Comparison of ENCODE assay signal across 8 mouse cellular contexts in the genomic region with DNA sequence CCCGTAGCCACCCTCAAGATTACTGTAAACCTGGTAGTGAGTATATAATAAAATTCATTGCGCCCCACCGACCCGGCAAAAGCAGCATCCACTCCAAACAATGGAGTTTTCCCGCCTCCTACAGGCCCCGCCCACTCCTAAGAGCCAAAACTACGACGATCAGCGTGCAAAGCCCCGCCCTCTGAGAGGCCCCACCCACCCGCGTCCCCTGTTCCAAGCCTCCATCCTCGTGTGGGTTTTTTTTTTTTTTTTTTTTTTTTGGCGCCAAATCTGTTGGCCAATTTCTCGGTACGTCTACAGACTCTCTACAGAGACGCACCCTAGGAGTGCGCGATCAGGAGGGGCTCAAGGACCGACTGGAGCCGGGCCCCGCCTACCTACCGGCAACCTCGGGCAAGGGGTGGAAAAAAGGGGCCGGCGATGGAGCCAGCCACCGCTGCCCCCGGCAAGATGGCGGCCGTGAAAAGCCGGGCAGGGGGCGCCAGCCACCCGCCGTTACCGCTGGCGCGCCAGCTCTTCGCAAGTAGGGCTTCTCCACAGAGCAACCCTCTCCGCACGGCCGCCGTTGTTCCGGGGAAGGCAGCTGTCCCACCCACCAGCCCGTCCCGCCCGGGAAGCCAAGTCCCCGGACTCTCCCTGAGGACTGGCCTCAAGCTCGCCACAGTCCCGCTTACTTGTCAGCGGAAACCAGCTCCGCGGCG. TPM values are rescaled to one million over a fixed set of nuclear protein-coding genes. Genes with fewer than 3 reads are reported as not detected.
A peak's percentile ranks its signal among the peaks of the same experiment; 100 is the strongest.
DNase-seq lines count a peak whose midpoint lies in the region; ATAC-seq and TF ChIP-seq lines count a peak whose summit lies in the region.

No protein-coding gene starts in this region.

- peak overlapping the region; percentile 98 for H3K9ac ChIP-seq in forebrain, embryonic 11.5 days (ENCODE audit: low read length)
- peak overlapping the region; percentile 83 for H3K9ac ChIP-seq in heart, embryonic 16.5 days (ENCODE audit: low read length)
- H3K9ac ChIP-seq in liver, postnatal 0 days (replicated peaks) = peak overlapping the region; percentile 96
- H3K9ac ChIP-seq in neural tube, embryonic 13.5 days = peak overlapping the region; percentile 89

- DNase-seq in ES-CJ7 (ENCODE audit: low read depth, low spot score) = peak; percentile 95
- peak; percentile 91 for DNase-seq in c-Kit-positive CD71-positive TER-119-negative erythroid progenitor cells, embryonic 14.5 days (ENCODE audit: low read depth)
- peak; percentile 97 for DNase-seq in forebrain, embryonic 11.5 days (ENCODE audit: low spot score)
- peak; percentile 88 to 90 for DNase-seq in kidney, postnatal 25 days
- DNase-seq in liver, postnatal 0 days = peak; percentile 96

- TF ChIP-seq EP300 in liver, postnatal 0 days (IDR thresholded peaks at IDR 0.05; ENCODE audit: low read depth) = no peak

- H3K4me1 ChIP-seq in forebrain, embryonic 11.5 days (replicated peaks; ENCODE audit: control insufficient read depth, insufficient read depth, low read length) = peaks cover 4% of the 10 kb centered on the region; the same call in 1 of the 2 replicates
- H3K4me1 ChIP-seq in heart, embryonic 16.5 days (ENCODE audit: control insufficient read depth, insufficient read depth, low read length) = peaks cover 14% of the 10 kb centered on the region
- peaks cover 16% of the 10 kb centered on the region for H3K4me1 ChIP-seq in liver, postnatal 0 days (ENCODE audit: insufficient read depth)
- H3K4me1 ChIP-seq in neural tube, embryonic 13.5 days (replicated peaks) = peaks cover 26% of the 10 kb centered on the region
- no peaks in the 10 kb centered on the region; the same call in 1 of the 2 replicates for H3K4me1 ChIP-seq in testis, adult 2 months (ENCODE audit: control insufficient read depth, insufficient read depth, low read length)

- peak; percentile 16; the same call in 1 of the 2 replicates for TF ChIP-seq CTCF in liver, postnatal 0 days (IDR thresholded peaks at IDR 0.05; ENCODE audit: low read depth)
- TF ChIP-seq CTCF in testis, adult 2 months (IDR thresholded peaks at IDR 0.05; ENCODE audit: control insufficient read depth, insufficient read depth, insufficient replicate concordance, low read depth, low read length) = no peak

- H3K27me3 ChIP-seq in forebrain, embryonic 11.5 days (ENCODE audit: control insufficient read depth, insufficient read depth, low read length) = no peaks in the 10 kb centered on the region
- H3K27me3 ChIP-seq in heart, embryonic 16.5 days (ENCODE audit: control insufficient read depth, insufficient read depth, low read length) = no peaks in the 10 kb centered on the region
- H3K27me3 ChIP-seq in liver, postnatal 0 days (ENCODE audit: insufficient read depth, low read length) = no peaks in the 10 kb centered on the region
- no peaks in the 10 kb centered on the region for H3K27me3 ChIP-seq in neural tube, embryonic 13.5 days
- no peaks in the 10 kb centered on the region for H3K27me3 ChIP-seq in testis, adult 2 months (ENCODE audit: control insufficient read depth, insufficient read depth, low read length)

- WGBS in forebrain, embryonic 11.5 days = under 1% methylated on average over 52 of the region's 53 CpGs
- WGBS in heart, embryonic 16.5 days = under 1% methylated on average over 52 of the region's 53 CpGs
- under 1% methylated on average over 51 of the region's 53 CpGs for WGBS in liver, postnatal 0 days (ENCODE audit: insufficient replicate concordance)
- WGBS in neural tube, embryonic 13.5 days = under 1% methylated on average over 53 of the region's 53 CpGs

- peak overlapping the region; percentile 92 for H3K27ac ChIP-seq in forebrain, embryonic 11.5 days (ENCODE audit: low read depth, low read length)
- H3K27ac ChIP-seq in heart, embryonic 16.5 days (ENCODE audit: low read length) = peak overlapping the region; percentile 90
- peak overlapping the region; percentile 94 for H3K27ac ChIP-seq in liver, postnatal 0 days (ENCODE audit: low read depth)
- peak overlapping the region; percentile 96 for H3K27ac ChIP-seq in neural tube, embryonic 13.5 days (replicated peaks)
- H3K27ac ChIP-seq in testis, adult 2 months (ENCODE audit: control insufficient read depth, insufficient read depth, low read depth, low read length) = peak overlapping the region; percentile 94

- H3K9me3 ChIP-seq in forebrain, embryonic 11.5 days (ENCODE audit: control insufficient read depth, low read length) = no peaks in the 10 kb centered on the region
- H3K9me3 ChIP-seq in heart, embryonic 16.5 days (replicated peaks; ENCODE audit: control insufficient read depth, low read length) = no peaks in the 10 kb centered on the region
- H3K9me3 ChIP-seq in liver, postnatal 0 days (ENCODE audit: low read length) = no peaks in the 10 kb centered on the region
- no peaks in the 10 kb centered on the region for H3K9me3 ChIP-seq in neural tube, embryonic 13.5 days

- H3K4me2 ChIP-seq in forebrain, embryonic 11.5 days (ENCODE audit: low read depth, low read length, severe bottlenecking) = peak overlapping the region; percentile 49
- H3K4me2 ChIP-seq in heart, embryonic 16.5 days (ENCODE audit: low read depth, low read length) = peak overlapping the region; percentile 83
- peak overlapping the region; percentile 97 for H3K4me2 ChIP-seq in liver, postnatal 0 days (ENCODE audit: low read depth, low read length)
- H3K4me2 ChIP-seq in neural tube, embryonic 13.5 days = peak overlapping the region; percentile 78

- H3K36me3 ChIP-seq in forebrain, embryonic 11.5 days (ENCODE audit: control insufficient read depth, insufficient read depth, low read length) = no peaks in the 10 kb centered on the region; the same call in 1 of the 2 replicates
- H3K36me3 ChIP-seq in heart, embryonic 16.5 days (ENCODE audit: control insufficient read depth, insufficient read depth) = no peaks in the 10 kb centered on the region
- H3K36me3 ChIP-seq in liver, postnatal 0 days (replicated peaks; ENCODE audit: insufficient read depth, low read length) = peaks cover 10% of the 10 kb centered on the region
- H3K36me3 ChIP-seq in neural tube, embryonic 13.5 days = peaks cover 12% of the 10 kb centered on the region
- no peaks in the 10 kb centered on the region for H3K36me3 ChIP-seq in testis, adult 2 months (ENCODE audit: control insufficient read depth, insufficient read depth, low read length)

- TF ChIP-seq POLR2A in testis, adult 2 months (IDR thresholded peaks at IDR 0.05; ENCODE audit: control insufficient read depth, low read depth, low read length) = no peak

- peak; percentile 85 for ATAC-seq in forebrain, embryonic 11.5 days (replicated peaks; ENCODE audit: low FRiP score)
- peak; percentile 78 for ATAC-seq in heart, embryonic 16.5 days (replicated peaks; ENCODE audit: extremely low read depth, insufficient read depth, low FRiP score)
- peak; percentile 69 for ATAC-seq in liver, postnatal 0 days
- peak; percentile 82 for ATAC-seq in neural tube, embryonic 13.5 days (ENCODE audit: low read depth)

- peak overlapping the region; percentile 100 for H3K4me3 ChIP-seq in forebrain, embryonic 11.5 days (ENCODE audit: low read depth, low read length)
- H3K4me3 ChIP-seq in heart, embryonic 16.5 days (ENCODE audit: low read length) = peak overlapping the region; percentile 74
- peak overlapping the region; percentile 98 for H3K4me3 ChIP-seq in liver, postnatal 0 days (ENCODE audit: low read depth, low read length)
- peak overlapping the region; percentile 94 for H3K4me3 ChIP-seq in neural tube, embryonic 13.5 days
- H3K4me3 ChIP-seq in testis, adult 2 months (ENCODE audit: control insufficient read depth, low read depth, low read length) = peak overlapping the region; percentile 97

RNA-seq across cellular contexts. Expression of a gene that starts 0.9 kb away (rescaled TPM):
- polyA plus RNA-seq in forebrain, embryonic 11.5 days (2014; fragmentation: Nextera tagmentation; extraction: Ambion mirVana) = 342 and 352 TPM in 2 replicates
- polyA plus RNA-seq in heart, embryonic 16.5 days (2015; fragmentation: Nextera tagmentation; extraction: Ambion mirVana) = 73.8 and 77.5 TPM in 2 replicates
- 30.0 and 30.6 TPM in 2 replicates for polyA plus RNA-seq in liver, postnatal 0 days (2015; fragmentation: Nextera tagmentation; extraction: Ambion mirVana)
- polyA plus RNA-seq in neural tube, embryonic 13.5 days (2015; fragmentation: Nextera tagmentation; extraction: Ambion mirVana) = 89.8 and 96.9 TPM in 2 replicates
- polyA plus RNA-seq in testis, adult 2 months (2012; rRNA removed) = 110 and 149 TPM in 2 replicates

RNA-seq across cellular contexts. Expression of a gene that starts 24.7 kb away (rescaled TPM):
- 501 and 559 TPM in 2 replicates for polyA plus RNA-seq in forebrain, embryonic 11.5 days (2014; fragmentation: Nextera tagmentation; extraction: Ambion mirVana)
- 580 and 585 TPM in 2 replicates for polyA plus RNA-seq in heart, embryonic 16.5 days (2015; fragmentation: Nextera tagmentation; extraction: Ambion mirVana)
- 320 and 321 TPM in 2 replicates for polyA plus RNA-seq in liver, postnatal 0 days (2015; fragmentation: Nextera tagmentation; extraction: Ambion mirVana)
- 689 and 718 TPM in 2 replicates for polyA plus RNA-seq in neural tube, embryonic 13.5 days (2015; fragmentation: Nextera tagmentation; extraction: Ambion mirVana)
- 103 and 109 TPM in 2 replicates for polyA plus RNA-seq in testis, adult 2 months (2012; rRNA removed)

RNA-seq across cellular contexts. Expression of a gene that starts 30.4 kb away (rescaled TPM):
- 2.6 and 3.5 TPM in 2 replicates for polyA plus RNA-seq in forebrain, embryonic 11.5 days (2014; fragmentation: Nextera tagmentation; extraction: Ambion mirVana)
- 5.2 and 6.1 TPM in 2 replicates for polyA plus RNA-seq in heart, embryonic 16.5 days (2015; fragmentation: Nextera tagmentation; extraction: Ambion mirVana)
- polyA plus RNA-seq in liver, postnatal 0 days (2015; fragmentation: Nextera tagmentation; extraction: Ambion mirVana) = 2.9 TPM in 2 replicates
- 4.3 and 4.7 TPM in 2 replicates for polyA plus RNA-seq in neural tube, embryonic 13.5 days (2015; fragmentation: Nextera tagmentation; extraction: Ambion mirVana)
- polyA plus RNA-seq in testis, adult 2 months (2012; rRNA removed) = 3.0 and 3.9 TPM in 2 replicates

RNA-seq across cellular contexts. Expression of a gene that starts 58.5 kb away (rescaled TPM):
- 1,036 and 1,079 TPM in 2 replicates for polyA plus RNA-seq in forebrain, embryonic 11.5 days (2014; fragmentation: Nextera tagmentation; extraction: Ambion mirVana)
- polyA plus RNA-seq in heart, embryonic 16.5 days (2015; fragmentation: Nextera tagmentation; extraction: Ambion mirVana) = 934 and 942 TPM in 2 replicates
- 2,167 and 2,192 TPM in 2 replicates for polyA plus RNA-seq in liver, postnatal 0 days (2015; fragmentation: Nextera tagmentation; extraction: Ambion mirVana)
- polyA plus RNA-seq in neural tube, embryonic 13.5 days (2015; fragmentation: Nextera tagmentation; extraction: Ambion mirVana) = 505 and 512 TPM in 2 replicates
- polyA plus RNA-seq in testis, adult 2 months (2012; rRNA removed) = 62.2 and 77.9 TPM in 2 replicates

Comparison
In these comparisons a context has a peak if more than half of its experiments do, and no peak if none do; other contexts are left out.
1. Peak in every context shown above with its lines: DNase-seq, ATAC-seq, H3K4me3 ChIP-seq and H3K27ac ChIP-seq.